Mouse (Mus musculus): ENCODE measurements around the gene Hoxc11.

The Hoxc11 gene

DNA sequence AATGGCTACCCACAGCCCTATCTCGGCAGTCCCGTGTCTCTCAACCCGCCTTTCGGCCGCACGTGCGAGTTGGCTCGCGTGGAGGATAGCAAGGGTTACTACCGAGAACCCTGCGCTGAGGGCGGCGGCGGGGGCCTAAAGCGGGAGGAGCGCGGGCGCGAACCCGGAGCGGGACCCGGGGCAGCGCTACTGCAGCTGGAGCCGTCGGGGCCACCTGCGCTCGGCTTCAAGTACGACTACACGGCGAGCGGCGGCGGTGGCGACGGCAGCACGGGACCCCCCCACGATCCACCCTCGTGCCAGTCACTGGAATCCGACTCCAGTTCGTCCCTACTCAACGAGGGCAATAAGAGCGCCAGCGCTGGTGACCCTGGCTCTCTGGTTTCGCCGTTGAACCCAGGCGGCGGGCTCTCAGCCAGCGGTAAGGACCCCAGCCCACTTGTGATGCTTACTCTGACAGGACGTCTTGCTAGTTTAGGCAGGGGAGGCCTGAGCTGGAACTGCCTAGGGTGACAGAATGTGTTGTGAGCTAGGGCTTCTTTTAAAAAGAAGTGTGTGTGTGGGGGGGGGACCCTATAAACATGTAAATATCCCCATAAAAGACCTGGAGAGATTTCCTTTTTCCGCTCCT is 17.1 kb upstream of the Hoxc11 start:
- DNase-seq (ENCODE audit: low read depth), result no peak

DNA sequence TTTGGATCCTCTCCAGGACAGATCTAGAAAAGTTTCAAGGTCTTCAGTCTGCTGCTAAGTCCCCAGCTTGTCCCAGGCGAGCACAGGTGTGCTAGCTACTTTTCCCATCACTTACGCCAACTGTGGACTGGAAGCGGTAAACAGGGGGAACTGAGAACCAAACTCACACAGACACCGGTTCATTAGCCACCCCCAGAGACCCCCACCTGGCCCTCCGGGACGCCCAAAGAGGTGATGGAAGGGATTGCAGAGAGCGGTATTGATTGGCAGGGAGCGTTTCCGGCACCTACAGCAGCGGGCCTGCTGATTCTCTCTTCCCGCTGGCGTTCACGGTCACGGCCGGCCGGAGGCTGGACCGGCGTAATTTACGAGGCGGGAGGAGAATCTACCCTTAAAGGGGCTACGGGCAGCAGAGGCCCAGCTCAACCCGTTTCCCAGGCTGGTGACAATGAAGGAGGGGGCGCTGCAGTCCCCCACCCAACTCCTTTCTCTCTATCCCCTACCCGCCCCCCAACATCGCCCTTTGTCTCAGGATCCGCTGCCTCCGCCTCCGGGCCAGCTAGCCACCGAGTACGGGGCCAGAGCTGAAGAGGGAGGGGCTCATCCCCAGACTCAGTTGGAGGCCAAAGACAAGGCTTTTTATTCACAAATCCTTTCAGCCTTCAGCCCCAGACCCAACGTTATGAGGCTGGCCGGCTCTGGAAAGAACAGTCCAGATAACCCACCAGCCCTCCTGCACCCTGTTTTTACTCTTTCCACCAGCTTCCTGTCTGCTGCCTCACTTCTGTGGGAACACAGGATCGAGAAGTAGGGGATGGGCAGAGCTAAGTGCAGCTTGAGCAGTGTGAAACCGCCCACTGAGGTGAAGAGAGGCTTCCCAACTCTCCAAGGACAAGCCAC is 14.7 kb upstream of the Hoxc11 start:
- DNase-seq (ENCODE audit: low read depth), result no peak

GRCm38 (mm10) chr15:102942739-102943467 is 11.3 kb upstream of the Hoxc11 start:
- no peak for DNase-seq (ENCODE audit: low read depth)

DNA sequence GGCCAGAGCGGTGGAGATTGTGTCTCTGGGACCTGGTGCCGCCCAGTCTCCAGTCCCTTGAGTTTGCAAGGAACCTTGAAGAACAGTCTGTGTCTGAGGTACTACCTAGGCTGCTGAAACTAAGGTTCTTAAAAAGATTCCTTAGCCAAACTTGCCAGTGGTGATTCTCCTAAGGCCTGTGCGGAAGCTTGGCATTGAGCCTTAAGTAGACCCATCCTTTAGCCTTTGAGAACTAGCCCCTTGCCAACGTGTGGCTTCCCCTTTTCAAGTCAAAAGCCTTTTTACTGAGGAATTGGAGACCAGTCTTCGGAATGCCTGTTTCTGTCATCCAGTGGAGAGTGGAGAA is 10.8 kb upstream of the Hoxc11 start:
- no peak for DNase-seq (ENCODE audit: low read depth)

DNA sequence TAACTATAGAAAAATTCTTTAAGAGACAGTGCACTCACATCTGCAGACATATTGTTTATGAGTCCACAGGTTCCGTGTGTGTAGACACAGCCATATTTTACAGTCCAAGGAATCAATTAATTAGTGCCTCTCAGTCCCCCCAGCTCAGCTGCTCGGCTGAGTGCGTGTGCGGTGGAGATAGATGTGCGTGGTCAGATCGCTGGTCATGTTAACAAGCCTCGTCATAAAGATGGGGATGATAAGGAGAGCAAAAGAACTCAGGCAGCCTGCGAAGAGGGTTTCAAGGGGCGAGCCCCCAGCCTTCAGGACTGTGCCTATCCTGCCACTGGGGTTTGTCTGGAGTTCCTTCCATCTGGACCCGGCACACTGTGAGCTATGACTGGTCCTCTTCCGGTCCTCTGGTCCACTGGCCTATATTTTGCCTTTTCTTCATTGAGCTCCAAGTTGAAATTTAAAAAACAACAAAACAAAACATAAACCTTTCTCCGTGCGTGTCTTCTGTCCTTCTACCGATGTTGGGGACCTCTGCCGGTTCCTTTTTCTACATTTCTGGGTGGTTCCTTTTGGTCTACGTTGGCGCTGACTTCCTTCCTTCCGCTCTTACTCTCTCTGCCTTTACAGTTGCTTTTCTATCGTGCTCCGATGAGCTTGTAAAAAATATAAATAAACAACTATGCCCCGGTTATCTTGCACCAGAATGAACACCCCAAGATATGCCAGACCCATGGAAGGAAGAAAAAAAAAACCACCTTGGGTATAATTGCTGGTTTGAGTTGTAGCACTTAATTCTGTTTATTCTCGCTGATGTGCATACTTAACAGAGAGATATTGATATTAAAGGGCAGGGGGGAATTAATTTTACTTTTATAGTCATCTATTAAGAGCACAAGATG is 8.8 kb upstream of the Hoxc11 start:
- no peak for DNase-seq (ENCODE audit: low read depth)

GRCm38 (mm10) chr15:102947276-102947675 is 7.0 kb upstream of the Hoxc11 start:
- DNase-seq (ENCODE audit: low read depth), result no peak

GRCm38 (mm10) chr15:102948842-102949241 is 5.4 kb upstream of the Hoxc11 start:
- no peak for DNase-seq (ENCODE audit: low read depth)

DNA sequence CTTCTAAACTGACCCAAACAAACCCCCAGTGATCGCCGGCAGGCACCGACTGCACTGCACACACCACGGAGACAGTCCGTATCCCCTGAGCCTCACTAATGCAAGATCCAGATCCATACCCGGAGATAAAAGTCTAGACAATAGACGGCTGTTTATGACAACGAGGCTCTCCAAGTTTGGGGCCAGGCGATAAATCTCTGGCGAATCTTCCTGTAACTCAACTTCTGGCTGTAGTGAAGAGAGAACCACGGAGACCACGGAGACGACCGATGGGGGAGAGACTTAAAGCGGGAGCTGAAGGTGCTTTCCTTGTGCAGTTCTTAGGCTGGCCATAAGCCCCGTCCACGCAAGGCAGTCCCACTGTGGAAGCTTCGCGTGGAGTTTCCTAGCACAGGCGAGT is 4.5 kb upstream of the Hoxc11 start:
- DNase-seq (ENCODE audit: low read depth), result no peak

GRCm38 (mm10) chr15:102950877-102951276 is 3.4 kb upstream of the Hoxc11 start:
- DNase-seq (ENCODE audit: low read depth), result no peak

DNA sequence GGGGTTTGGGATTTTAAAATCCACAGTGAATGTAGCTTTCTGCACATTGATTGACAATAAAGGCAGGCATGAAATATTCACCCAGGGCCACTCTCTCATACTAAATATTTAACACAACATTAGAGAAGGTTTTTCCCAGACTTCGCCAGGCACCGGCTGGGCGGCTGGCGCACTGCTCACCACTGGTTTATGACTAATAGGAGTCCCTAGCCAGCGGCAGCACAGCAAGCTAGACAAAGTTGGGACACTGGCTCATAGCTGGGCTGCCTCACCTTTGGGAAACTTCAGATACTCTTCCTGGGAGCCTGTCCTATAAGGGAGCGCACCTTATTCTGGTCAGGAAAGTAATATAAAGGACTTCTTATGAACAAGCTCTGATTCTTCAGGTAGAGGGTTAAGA is 666 bp upstream of the Hoxc11 start:
- no peak for DNase-seq (ENCODE audit: low read depth)

DNA sequence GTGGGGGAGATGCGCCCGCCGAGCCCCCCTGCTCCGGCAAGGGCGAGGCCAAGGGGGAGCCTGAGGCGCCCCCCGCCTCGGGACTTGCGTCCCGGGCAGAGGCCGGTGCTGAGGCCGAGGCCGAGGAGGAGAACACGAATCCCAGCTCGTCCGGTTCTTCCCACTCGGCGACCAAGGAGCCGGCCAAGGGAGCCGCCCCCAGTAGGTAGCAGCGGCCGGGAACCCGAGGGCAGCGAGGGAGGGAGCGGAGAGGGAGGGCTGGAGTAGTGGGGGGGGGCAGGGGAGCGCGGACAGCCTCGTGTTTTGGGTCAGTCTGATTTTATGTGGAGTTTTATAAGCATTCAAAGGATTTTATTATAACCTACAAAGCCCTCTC is 768 bp downstream of the Hoxc11 start:
- DNase-seq (ENCODE audit: low read depth), result no peak

GRCm38 (mm10) chr15:102955833-102956640 is 1.8 kb downstream of the Hoxc11 start:
- no peak for DNase-seq (ENCODE audit: low read depth)

- DNase-seq (ENCODE audit: low read depth), result no peak
Observed at GRCm38 (mm10) chr15:102956906-102957305, 2.7 kb downstream of the Hoxc11 start.

DNA sequence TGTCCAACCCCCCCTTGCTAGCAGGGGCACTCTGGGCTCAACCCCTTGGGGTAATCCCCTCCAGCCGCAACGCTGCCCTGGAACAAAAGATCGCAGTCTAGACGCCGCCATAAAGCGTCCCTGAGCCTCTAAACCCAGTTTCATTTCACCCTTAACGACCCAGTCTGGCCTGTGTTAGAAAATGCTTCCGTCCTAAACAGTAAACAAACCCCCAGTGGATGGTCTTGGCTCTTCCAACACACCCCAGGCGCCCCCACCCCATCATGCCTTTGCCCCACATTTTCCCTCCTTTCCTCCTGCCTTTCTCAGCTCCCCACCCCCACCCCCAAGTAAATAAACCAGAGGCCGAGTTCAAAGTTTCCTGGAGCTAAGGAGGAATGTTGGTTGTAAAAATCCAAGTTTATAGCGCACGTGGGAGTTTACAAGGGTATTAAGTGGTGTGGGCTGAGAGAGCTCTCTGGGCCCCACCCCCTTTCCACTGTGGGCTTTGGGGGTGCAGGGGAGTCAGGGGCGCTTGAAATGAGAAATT is 5.5 kb downstream of the Hoxc11 start:
- no peak for DNase-seq (ENCODE audit: low read depth)

GRCm38 (mm10) chr15:102961728-102962127 is 7.5 kb downstream of the Hoxc11 start:
- DNase-seq (ENCODE audit: low read depth), result no peak

GRCm38 (mm10) chr15:102962492-102962891 is 8.3 kb downstream of the Hoxc11 start:
- no peak for DNase-seq (ENCODE audit: low read depth)

- DNase-seq (ENCODE audit: low read depth), result no peak
Observed at GRCm38 (mm10) chr15:102963259-102963658, 9.0 kb downstream of the Hoxc11 start.

- DNase-seq (ENCODE audit: low read depth), result no peak
Observed at GRCm38 (mm10) chr15:102963671-102964640, 9.7 kb downstream of the Hoxc11 start.

DNA sequence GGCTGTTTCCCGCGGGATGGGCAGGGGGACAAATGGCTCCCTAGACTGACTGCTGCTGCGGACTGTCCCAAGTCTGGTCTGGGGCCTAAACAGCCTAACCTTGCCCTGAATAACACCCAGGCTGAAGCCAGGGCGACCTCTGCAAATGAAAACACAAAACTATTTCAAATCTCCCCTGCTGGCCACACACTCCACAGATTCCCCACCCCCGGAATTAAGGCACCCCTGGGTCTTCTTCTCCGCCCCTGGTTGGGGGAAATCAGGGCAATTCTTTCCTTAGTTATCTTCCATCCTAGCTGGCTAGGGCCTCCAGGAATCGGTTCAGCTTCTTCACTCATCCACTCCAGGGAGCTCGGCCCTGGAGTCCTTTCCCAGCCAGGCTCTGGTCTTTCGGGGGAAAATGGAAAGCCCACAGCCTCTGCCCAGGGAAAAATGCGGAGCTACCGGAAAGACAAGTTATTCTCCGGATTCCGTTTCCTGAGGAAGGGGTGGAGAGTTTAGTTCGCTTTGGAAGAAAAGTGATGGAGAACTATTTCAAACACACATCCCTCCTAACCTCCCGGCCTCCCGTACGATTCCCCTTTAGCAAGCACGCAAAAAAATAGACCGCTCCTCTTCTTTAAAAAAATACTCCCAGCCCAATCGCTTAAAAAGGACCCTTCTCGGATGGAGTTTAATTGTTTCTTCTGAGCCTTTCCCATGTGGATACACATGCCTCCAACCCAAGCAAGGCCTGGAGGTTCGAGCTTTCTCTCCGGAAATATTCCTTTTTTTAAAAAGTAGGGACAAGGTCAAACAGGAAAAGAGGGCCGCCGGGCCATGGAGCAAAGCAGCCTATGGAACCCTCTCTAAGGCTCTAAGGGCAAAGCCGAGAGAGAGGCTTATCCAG is 11.0 kb downstream of the Hoxc11 start:
- DNase-seq (ENCODE audit: low read depth), result no peak

All from induced T-regulatory cell, adult 2 months (primary cell).